Mouse (Mus musculus): Measurements from ENCODE around the gene Fgfr2. TPM values are rescaled to one million over a fixed set of nuclear protein-coding genes. Genes with fewer than 3 reads are reported as not detected.
"Not testable (repeated sequence)": the region's sequence is repeated elsewhere in the genome, so short reads cannot be mapped to it uniquely, and the experiment has no call there.

The Fgfr2 gene
- polyA plus RNA-seq, 1 experiment from 2014 or later = 81.1 TPM

- Histone ChIP-seq H3K4me2 (replicated peaks) (peak overlapping the region; percentile 41), H3K36me3 (no peaks in the 10 kb centered on the region), H3K9me3 (replicated peaks) (no peaks in the 10 kb centered on the region), H3K9ac (no peak overlapping the region), H3K4me1 (peaks cover 83% of the 10 kb centered on the region), H3K27ac (no peak overlapping the region), H3K4me3 (no peak overlapping the region), H3K27me3 (no peaks in the 10 kb centered on the region)
- peak; percentile 47; the same call in 1 of the 2 replicates for ATAC-seq (ENCODE audit: low FRiP score)
- WGBS = 14% methylated on average over 20 of the region's 20 CpGs
Observed at GRCm38 (mm10) chr7:133114847-133115470, 8.2 kb downstream of the Fgfr2 start.

GRCm38 (mm10) chr7:133113185-133113895, 9.8 kb downstream of the Fgfr2 start:
- Histone ChIP-seq H3K36me3 (no peaks in the 10 kb centered on the region), H3K4me3 (no peak overlapping the region), H3K9me3 (replicated peaks) (no peaks in the 10 kb centered on the region), H3K27ac (no peak overlapping the region), H3K4me2 (replicated peaks) (no peak overlapping the region), H3K4me1 (peaks cover 74% of the 10 kb centered on the region), H3K9ac (no peak overlapping the region), H3K27me3 (no peaks in the 10 kb centered on the region)
- ATAC-seq (ENCODE audit: low FRiP score) = no peak
- WGBS = 77% methylated on average over 8 of the region's 8 CpGs

GRCm38 (mm10) chr7:133112351-133112831, 10.8 kb downstream of the Fgfr2 start:
- H3K27me3 ChIP-seq = no peaks in the 10 kb centered on the region
- ATAC-seq (ENCODE audit: low FRiP score) = no peak
- no peak overlapping the region for H3K4me2 ChIP-seq (replicated peaks)
- no peak overlapping the region for H3K4me3 ChIP-seq
- whole genome bisulfite sequencing = 9% methylated on average over 6 of the region's 6 CpGs
- peak overlapping the region; percentile 49; the same call in 1 of the 2 replicates for H3K27ac ChIP-seq
- no peaks in the 10 kb centered on the region for H3K36me3 ChIP-seq
- no peaks in the 10 kb centered on the region for H3K9me3 ChIP-seq (replicated peaks)
- no peak overlapping the region for H3K9ac ChIP-seq
- peaks cover 65% of the 10 kb centered on the region for H3K4me1 ChIP-seq

GRCm38 (mm10) chr7:133109442-133109841, 13.7 kb downstream of the Fgfr2 start:
- 97% methylated on average over 4 of the region's 4 CpGs for WGBS
- Histone ChIP-seq H3K27ac (no peak overlapping the region), H3K4me2 (replicated peaks) (no peak overlapping the region), H3K9ac (no peak overlapping the region), H3K36me3 (no peaks in the 10 kb centered on the region), H3K4me3 (no peak overlapping the region), H3K9me3 (replicated peaks) (no peaks in the 10 kb centered on the region), H3K27me3 (no peaks in the 10 kb centered on the region), H3K4me1 (peaks cover 40% of the 10 kb centered on the region)
- no peak for ATAC-seq (ENCODE audit: low FRiP score)

GRCm38 (mm10) chr7:133108695-133109094, 14.5 kb downstream of the Fgfr2 start:
- Histone ChIP-seq H3K36me3 (no peaks in the 10 kb centered on the region), H3K27me3 (no peaks in the 10 kb centered on the region), H3K9ac (no peak overlapping the region), H3K4me2 (replicated peaks) (no peak overlapping the region), H3K4me3 (no peak overlapping the region), H3K27ac (no peak overlapping the region), H3K9me3 (replicated peaks) (no peaks in the 10 kb centered on the region), H3K4me1 (peaks cover 36% of the 10 kb centered on the region)
- ATAC-seq (ENCODE audit: low FRiP score) = no peak
- 98% methylated on average over 2 of the region's 2 CpGs for WGBS

- no peak for ATAC-seq (ENCODE audit: low FRiP score)
- Histone ChIP-seq H3K27me3 (no peaks in the 10 kb centered on the region), H3K9me3 (replicated peaks) (no peaks in the 10 kb centered on the region), H3K4me3 (no peak overlapping the region), H3K4me1 (peaks cover 41% of the 10 kb centered on the region), H3K4me2 (replicated peaks) (no peak overlapping the region), H3K9ac (no peak overlapping the region), H3K27ac (no peak overlapping the region), H3K36me3 (peaks cover 3% of the 10 kb centered on the region; the same call in 1 of the 2 replicates)
- 56% methylated on average over 3 of the region's 3 CpGs for WGBS
Observed at GRCm38 (mm10) chr7:133102578-133102977, 20.6 kb downstream of the Fgfr2 start.

GRCm38 (mm10) chr7:133101070-133101469, 22.1 kb downstream of the Fgfr2 start:
- H3K4me3 ChIP-seq = no peak overlapping the region
- H3K4me2 ChIP-seq (replicated peaks) = no peak overlapping the region
- H3K9me3 ChIP-seq (replicated peaks) = no peaks in the 10 kb centered on the region
- H3K27ac ChIP-seq = no peak overlapping the region
- no peak for ATAC-seq (ENCODE audit: low FRiP score)
- 80% methylated on average over 6 of the region's 6 CpGs for WGBS
- H3K27me3 ChIP-seq = no peaks in the 10 kb centered on the region
- H3K4me1 ChIP-seq = peaks cover 42% of the 10 kb centered on the region
- H3K36me3 ChIP-seq = peaks cover 3% of the 10 kb centered on the region; the same call in 1 of the 2 replicates
- no peak overlapping the region for H3K9ac ChIP-seq

- Histone ChIP-seq H3K9me3 (replicated peaks) (no peaks in the 10 kb centered on the region), H3K27ac (no peak overlapping the region), H3K36me3 (peaks cover 3% of the 10 kb centered on the region; the same call in 1 of the 2 replicates), H3K4me3 (no peak overlapping the region), H3K27me3 (no peaks in the 10 kb centered on the region), H3K9ac (no peak overlapping the region), H3K4me1 (peaks cover 42% of the 10 kb centered on the region), H3K4me2 (replicated peaks) (no peak overlapping the region)
- 0 out of 2 replicates have a peak, but pooled peaks have one; percentile 43 for ATAC-seq (ENCODE audit: low FRiP score)
- WGBS = 69% methylated on average over 6 of the region's 6 CpGs
Observed at GRCm38 (mm10) chr7:133100178-133100577, 23.0 kb downstream of the Fgfr2 start.

- H3K9ac ChIP-seq = no peak overlapping the region
- H3K27ac ChIP-seq = no peak overlapping the region
- H3K9me3 ChIP-seq (replicated peaks) = no peaks in the 10 kb centered on the region
- 62% methylated on average over 4 of the region's 4 CpGs for WGBS
- no peaks in the 10 kb centered on the region for H3K27me3 ChIP-seq
- no peak for ATAC-seq (ENCODE audit: low FRiP score)
- H3K4me3 ChIP-seq = no peak overlapping the region
- no peak overlapping the region for H3K4me2 ChIP-seq (replicated peaks)
- H3K36me3 ChIP-seq = peaks cover 3% of the 10 kb centered on the region; the same call in 1 of the 2 replicates
- H3K4me1 ChIP-seq = peaks cover 37% of the 10 kb centered on the region
Observed at GRCm38 (mm10) chr7:133099266-133099665, 23.9 kb downstream of the Fgfr2 start.

- Histone ChIP-seq H3K4me3 (no peak overlapping the region), H3K4me1 (peaks cover 37% of the 10 kb centered on the region), H3K36me3 (peaks cover 3% of the 10 kb centered on the region; the same call in 1 of the 2 replicates), H3K27ac (no peak overlapping the region), H3K27me3 (no peaks in the 10 kb centered on the region), H3K9ac (no peak overlapping the region), H3K9me3 (replicated peaks) (no peaks in the 10 kb centered on the region), H3K4me2 (replicated peaks) (no peak overlapping the region)
- 87% methylated on average over 12 of the region's 12 CpGs for WGBS
- ATAC-seq (ENCODE audit: low FRiP score) = no peak
Observed at GRCm38 (mm10) chr7:133098118-133098793, 24.9 kb downstream of the Fgfr2 start.

- H3K4me1 ChIP-seq = peaks cover 32% of the 10 kb centered on the region
- H3K9me3 ChIP-seq (replicated peaks); H3K36me3 ChIP-seq; H3K27ac ChIP-seq; H3K9ac ChIP-seq; ATAC-seq (ENCODE audit: low FRiP score); H3K4me3 ChIP-seq; H3K4me2 ChIP-seq (replicated peaks); H3K27me3 ChIP-seq: not testable (repeated sequence)
- 83% methylated on average over 7 of the region's 7 CpGs for WGBS
Observed at GRCm38 (mm10) chr7:133095610-133096009, 27.5 kb downstream of the Fgfr2 start.

Measured in hindbrain, embryonic 12.5 days (tissue).